Mouse (Mus musculus): ENCODE measurements around the gene Gm49711.

DNA sequence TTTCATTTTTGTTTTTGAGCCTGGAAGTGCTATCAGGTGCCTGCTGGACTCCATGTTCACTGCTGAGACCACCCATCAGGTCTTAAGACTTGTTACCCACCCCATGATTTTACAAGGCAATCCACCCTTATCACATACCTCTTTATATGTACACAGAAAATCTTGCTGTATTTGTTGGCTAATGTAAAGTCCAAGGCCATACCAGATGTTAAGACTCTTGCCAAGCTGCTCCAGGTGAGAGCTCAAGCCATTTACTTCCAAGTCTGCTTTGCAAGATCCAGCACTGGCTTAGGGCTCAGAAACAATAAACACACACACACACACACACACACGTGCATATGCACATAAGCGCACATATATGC lies 90.2 kb downstream of the Gm49711 start:
- TF ChIP-seq POLR2A (IDR thresholded peaks at IDR 0.05; ENCODE audit: insufficient read length, low read depth) (no peak), MYOG (IDR thresholded peaks at IDR 0.05; ENCODE audit: control insufficient read depth in 1 of 3, insufficient read depth in 1 of 3, insufficient read length in 2 of 3, low read depth in 2 of 3) (no peak), SRF (IDR thresholded peaks at IDR 0.05; ENCODE audit: control insufficient read depth, insufficient read length, low read depth) (no peak), POLR2AphosphoS2 (IDR thresholded peaks at IDR 0.05; ENCODE audit: insufficient read length, low read depth) (no peak), E2F4 (IDR thresholded peaks at IDR 0.05; ENCODE audit: insufficient read depth) (no peak), TCF12 (IDR thresholded peaks at IDR 0.05; ENCODE audit: insufficient read depth, poor library complexity, severe bottlenecking) (no peak), MAX (IDR thresholded peaks at IDR 0.05; ENCODE audit: low read depth) (no peak), CEBPB (IDR thresholded peaks at IDR 0.05; ENCODE audit: insufficient read depth, poor library complexity, severe bottlenecking) (no peak), USF1 (IDR thresholded peaks at IDR 0.05; ENCODE audit: low read depth) (no peak)

All from myocyte (in vitro differentiated cells).